Mouse (Mus musculus): Measurements from ENCODE around the gene Rhox9.
"Not testable (repeated sequence)": the region's sequence is repeated elsewhere in the genome, so short reads cannot be mapped to it uniquely, and the experiment has no call there.

Gene Rhox9

DNA sequence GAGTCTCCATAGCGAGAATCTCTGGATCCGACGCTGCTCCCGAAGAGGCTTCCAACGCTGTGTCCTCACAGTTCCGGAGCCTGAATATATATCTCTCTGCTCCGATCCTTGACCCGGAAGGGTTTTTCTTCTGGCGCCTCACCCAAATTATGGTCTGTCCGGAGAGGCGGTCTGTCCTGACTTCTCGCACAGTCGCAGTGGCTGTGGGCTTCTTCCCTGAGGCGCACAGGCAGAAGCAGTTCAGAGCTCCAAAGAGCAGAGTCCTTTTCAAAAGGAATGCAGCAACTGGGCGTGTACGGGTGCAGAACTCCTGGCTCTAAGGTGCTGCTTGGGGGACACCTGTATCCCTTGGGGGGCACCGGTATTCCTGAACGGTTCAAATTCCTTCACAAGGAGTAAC is at the start of gene Rhox9:
Gene Rhox9 (minus strand): TSS at position 101 of the 400 bp plus-strand sequence.
- not testable (repeated sequence) for DNase-seq

DNA sequence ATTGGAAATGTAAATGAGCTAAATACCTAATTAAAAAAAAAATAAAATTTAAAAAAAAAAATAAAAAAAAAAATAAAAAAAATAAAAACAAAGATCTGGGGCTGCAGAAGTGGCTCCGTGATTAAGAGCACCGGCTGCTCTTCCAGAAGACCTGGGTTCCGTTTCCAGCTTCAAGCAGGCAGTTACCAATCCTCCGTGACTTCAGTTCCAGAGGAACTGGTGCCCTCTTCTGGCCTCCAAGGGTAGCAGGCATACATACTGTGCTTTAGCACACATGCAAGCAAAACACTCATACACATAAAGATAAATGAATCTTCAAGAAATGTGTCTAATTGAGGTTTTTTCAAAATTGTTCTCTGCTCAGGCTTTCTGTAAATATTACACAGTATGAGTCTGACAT is 14.7 kb upstream of the Rhox9 start:
- DNase-seq = no peak

DNA sequence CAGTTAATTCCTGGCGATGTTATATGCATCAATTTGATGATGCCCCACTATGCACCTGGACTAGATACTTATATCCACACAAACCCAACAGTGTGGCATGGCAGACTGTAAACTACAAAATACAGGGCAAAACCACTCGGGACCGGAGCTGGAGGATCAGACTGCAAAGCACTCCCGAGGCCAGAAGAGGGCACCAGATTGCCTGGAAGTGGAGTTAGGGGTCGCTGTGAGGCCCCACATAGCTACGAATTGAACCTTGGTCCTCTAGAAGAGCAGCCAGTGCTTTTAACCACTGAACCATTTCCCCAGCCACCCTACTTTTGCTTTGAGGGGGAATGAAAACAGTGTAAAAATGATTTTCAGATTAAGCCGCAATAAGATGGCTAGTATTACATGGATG is 7.0 kb upstream of the Rhox9 start:
- DNase-seq = peak in 1 of 2 experiments; percentile 5

DNA sequence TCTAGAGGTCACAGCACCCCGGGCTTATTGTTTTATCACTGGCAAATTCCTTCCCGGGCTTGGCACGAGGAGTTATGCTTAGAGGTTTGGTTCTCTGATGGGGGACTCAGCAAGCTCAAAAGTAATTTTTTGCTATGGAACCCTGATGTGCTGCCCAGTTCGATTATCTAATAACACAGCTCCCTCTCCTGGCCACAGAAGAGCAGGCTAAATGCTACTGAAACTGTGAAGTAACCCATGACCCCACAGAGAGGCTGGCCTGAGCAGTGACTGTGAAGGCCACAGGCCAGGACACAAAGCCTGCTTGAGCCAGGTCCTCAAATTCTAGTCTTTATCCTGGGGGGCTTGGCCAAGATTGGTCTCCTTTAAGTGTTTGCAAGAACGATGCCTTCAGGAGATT is 2.2 kb upstream of the Rhox9 start:
- DNase-seq = peak in 1 of 2 experiments; percentile 2

DNA sequence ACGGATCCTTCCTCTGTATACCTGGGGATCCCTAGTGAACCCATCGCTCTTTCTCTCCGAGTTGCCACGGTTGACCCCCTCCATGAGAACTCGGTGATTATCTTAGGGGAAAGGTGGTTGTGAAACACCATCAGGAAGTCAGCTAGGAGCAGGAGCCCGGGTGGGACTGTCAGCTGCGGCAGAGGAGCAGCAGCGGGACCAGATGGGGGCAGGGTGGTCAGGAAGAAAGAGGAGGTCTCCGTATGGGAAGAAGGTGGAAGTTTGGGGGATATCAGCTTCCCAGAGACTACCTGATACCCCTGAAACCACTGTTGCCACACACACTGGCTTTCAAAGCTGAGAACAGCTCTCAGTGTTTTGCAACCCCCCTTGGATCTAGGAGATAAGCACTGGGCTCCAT is 4.4 kb downstream of the Rhox9 start, which contains the start of gene Rhox7b:
Gene Rhox7b (minus strand): TSS at position 101 of the 400 bp plus-strand sequence.
- not testable (repeated sequence) for DNase-seq

DNA sequence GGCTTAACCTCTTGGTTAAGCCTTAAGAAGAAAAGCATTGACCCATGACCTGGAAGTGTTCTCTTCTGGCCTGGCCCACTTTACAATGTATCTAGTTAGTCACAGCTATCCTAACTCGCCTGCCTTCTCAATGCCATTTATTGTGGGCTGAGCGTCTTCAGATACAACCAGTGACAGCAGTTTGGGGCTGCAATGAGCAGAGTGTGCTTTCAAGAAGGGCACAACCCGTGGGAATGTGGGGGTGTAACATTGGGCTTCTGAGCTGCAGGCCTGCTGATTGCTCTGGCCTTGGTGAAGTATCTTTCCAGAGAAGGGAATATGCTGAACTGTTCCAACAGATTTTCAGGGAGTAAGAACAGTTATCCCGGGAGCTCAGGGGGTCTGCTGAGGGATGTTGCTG is 22.7 kb downstream of the Rhox9 start, which contains the start of gene Rhox8:
Gene Rhox8 (minus strand): TSS at position 101 of the 400 bp plus-strand sequence.
- DNase-seq = no peak

DNA sequence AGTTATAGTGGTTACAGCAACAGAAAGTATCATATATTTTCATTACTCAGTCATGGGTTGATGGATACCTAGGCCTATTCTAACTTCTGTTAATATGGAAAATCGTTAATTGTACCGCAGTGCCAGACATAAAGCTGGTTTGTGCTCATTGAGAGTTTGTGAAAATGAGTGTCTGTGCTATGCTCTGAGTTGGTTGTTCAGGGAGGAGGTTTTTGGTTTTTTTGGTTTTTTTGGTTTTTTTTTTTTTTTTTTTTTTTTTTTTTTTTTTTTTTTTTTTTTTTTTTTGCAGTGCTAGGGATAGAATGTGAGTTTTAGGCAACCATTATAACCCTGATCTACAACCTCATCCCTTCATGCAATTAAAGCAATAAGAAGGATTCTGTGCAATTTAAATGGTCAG is 29.9 kb downstream of the Rhox9 start:
- DNase-seq = no peak
